Mouse (Mus musculus) testis, adult 10 weeks (tissue): ENCODE data around the gene Ppid. TPM values are rescaled to one million over a fixed set of nuclear protein-coding genes. Genes with fewer than 3 reads are reported as not detected.

ENCODE experiments used
- polyA plus RNA-seq: library from polyadenylated mRNA; stranded (reverse); fragments of 350-450 nt; fragmentation: Illumina TruSeq; extraction: RNeasy Lipid Tissue Mini Kit (QIAGEN cat#74804); gene quantifications from one replicate; pipeline ENCODE4 v1.2.3, GENCODE M21; 2014; ENCODE audit warnings: low read depth, low replicate concordance

Gene Ppid
- 128 TPM for polyA plus RNA-seq

DNA sequence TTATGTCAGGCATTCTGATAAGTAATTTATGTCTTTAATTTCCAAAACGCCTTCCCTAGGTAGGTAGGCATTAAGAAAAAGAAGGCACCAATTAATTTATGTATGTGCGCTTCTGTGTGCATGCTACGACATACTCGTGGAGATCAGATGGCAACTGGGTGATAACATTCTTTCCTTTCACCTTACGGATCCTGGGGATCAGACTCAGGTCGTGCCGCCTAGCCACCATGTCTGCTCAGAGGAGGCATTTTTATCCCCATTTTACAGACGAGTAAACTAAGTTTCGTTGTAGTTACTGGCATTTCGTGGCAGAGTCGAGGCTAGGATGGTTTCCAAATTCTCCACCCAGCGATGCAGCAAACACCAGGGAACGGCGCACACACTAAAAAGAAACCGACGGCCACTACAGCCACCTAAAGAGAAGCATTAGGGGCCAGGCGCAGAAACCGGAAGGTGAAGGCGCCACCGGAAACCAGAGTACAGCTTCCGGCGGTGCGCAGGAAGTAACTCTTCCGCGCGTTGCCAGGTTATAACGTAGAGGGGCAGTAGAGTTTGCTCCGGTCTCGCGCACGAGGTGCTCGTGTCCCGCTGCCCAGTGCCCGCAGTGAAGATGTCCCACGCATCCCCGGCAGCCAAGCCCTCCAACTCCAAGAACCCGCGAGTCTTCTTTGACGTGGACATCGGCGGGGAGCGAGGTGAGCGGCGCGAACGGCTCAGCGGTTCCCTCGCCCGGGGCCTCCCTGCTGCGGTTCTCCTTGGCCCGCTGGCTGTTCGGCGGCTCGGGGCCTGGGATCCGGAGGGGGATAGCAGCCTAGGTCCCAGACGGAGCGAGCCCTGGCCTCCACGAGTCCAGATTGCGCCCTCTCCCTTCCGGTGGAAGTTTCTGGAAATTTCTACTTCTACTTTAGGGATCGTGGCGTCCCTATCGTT is at the start of gene Ppid:
Gene Ppid (plus strand): TSS at position 480 of the 930 bp plus-strand sequence.

DNA sequence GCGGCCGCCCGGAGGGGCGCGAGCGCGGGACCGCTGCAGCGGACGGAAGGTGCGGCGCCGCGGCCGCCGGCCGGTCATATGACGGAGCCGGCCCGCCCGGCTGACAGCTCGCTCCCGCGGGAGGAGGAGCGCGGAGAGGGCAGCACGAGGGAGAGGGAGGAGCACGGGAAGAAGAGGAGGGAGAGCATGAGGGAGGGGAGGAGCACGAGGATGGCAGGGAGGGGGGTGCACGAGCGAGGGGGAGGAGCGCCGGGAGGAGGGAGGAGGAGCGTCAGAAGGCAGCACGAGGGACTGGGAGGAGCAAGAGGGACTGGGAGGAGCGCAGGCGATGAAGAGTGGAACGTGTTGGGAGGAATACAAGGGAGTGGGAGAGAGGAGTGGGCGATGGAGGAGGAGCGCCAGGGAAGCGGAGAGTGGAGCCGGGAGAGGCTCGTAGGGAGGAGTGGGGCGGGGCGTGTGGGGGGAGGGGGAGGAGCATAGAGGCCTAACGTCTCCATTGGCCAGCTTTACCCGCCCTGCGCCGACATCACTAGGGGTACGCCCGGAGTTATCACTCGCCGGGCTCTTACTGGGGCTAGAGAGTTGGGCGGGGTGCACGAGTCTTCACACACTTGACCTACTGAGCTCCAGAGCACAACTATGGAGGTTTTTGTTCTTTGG is 23.3 kb upstream of the Ppid start, which contains the start of gene Fnip2:
Gene Fnip2 (minus strand): TSS at position 94 of the 660 bp plus-strand sequence.

DNA sequence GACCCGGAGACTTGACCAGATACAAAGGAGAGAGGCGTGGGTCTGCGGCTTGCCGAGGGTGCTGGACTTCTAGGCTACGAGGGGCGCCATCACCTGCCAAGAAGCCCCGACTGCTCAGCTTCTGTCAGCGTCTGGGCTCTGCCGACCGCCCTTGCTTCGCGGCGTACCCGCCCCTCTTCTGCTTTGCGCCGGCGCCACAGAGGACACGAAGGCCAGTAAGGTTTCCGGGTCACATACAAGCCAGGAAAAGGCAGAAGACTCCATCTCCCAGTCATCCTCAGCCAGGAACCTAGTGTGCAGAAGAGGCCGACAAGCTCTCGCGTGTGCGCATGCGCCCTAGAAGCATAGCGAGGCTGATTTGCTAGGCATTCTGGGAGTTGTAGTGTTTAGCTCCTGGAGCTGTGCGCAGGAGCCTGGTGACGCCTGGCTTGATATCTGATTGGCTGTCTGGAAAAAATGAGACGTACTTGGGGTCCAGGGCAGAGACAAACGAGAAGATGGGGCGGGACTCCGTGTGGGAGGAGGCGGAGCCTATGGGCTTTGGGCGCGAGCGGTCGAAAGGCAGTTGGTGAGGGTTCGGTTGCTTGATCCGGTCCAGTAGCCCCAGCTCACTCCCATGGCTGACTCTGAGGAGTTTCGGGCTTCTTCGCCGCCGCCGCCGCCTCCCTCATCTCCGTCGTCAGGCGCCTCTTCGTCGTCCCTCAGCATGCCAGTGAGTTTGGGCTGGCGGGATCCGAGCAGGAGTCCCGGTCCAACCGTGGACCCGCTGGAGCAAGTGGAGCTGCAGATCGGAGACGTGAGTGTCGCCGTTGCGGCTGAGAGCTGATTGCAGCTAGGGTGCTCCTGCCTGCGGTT is 37.6 kb downstream of the Ppid start, which contains the start of gene 4930579G24Rik:
Gene 4930579G24Rik (plus strand): TSS at position 519 of the 855 bp plus-strand sequence.

DNA sequence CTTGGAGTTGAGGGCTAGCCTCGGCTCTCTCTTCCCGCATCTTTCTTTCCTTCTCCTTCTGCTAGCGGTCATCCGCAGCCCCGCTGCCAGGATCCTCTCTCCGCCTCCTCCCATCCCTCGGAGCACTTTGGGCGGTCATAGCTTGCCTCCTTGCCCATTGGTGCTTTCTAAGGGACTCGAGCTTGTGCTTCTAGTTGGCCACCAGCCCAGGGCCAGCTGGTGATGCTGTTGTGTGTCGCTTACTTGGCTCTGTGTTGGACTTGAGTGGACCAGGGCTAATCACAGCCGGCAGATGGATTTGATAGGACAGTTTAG is 38.2 kb downstream of the Ppid start, which contains the start of gene Etfdh:
Gene Etfdh (minus strand): TSS at position 85 of the 315 bp plus-strand sequence.

Other genes with a start within 250 kb of the Ppid start
- 3.8 TPM for gene Fnip2, start 23.5 kb upstream of the Ppid start, polyA plus RNA-seq
- 65.2 TPM for gene 4930579G24Rik, start 37.7 kb downstream of the Ppid start, polyA plus RNA-seq
- gene Etfdh, start 38.2 kb downstream of the Ppid start, polyA plus RNA-seq = 37.1 TPM
- gene Rxfp1, start 146.5 kb downstream of the Ppid start, polyA plus RNA-seq = 0.29 TPM